8 mouse cellular contexts compared by ENCODE assay signal in genomic region chr11:21996661-21997560, GRCm38 (mm10). TPM values are rescaled to one million over a fixed set of nuclear protein-coding genes. Genes with fewer than 3 reads are reported as not detected.
DNase-seq lines count a peak whose midpoint lies in the region; ATAC-seq lines count a peak whose summit lies in the region.

No protein-coding gene starts in this region.

- H3K4me3 ChIP-seq in embryonic facial prominence, embryonic 15.5 days (replicated peaks) = peak overlapping the region; percentile 53
- H3K4me3 ChIP-seq in hindbrain, embryonic 11.5 days (ENCODE audit: low read depth, low read length) = peak overlapping the region; percentile 27
- H3K4me3 ChIP-seq in limb, embryonic 10.5 days = peak overlapping the region; percentile 40
- H3K4me3 ChIP-seq in neural tube, embryonic 12.5 days = peak overlapping the region; percentile 7; the same call in 1 of the 2 replicates

- H3K27ac ChIP-seq in embryonic facial prominence, embryonic 15.5 days (replicated peaks) = no peak overlapping the region
- H3K27ac ChIP-seq in hindbrain, embryonic 11.5 days (ENCODE audit: low read depth, low read length) = no peak overlapping the region
- H3K27ac ChIP-seq in limb, embryonic 10.5 days = no peak overlapping the region
- H3K27ac ChIP-seq in neural tube, embryonic 12.5 days = no peak overlapping the region

- peak; percentile 46 for DNase-seq in adrenal gland, postnatal 10 days
- DNase-seq in adrenal gland, postnatal 4 days (ENCODE audit: low spot score in 2 of 2) = no peak
- peak; percentile 16 to 37 for DNase-seq in B cell, adult 2 months
- DNase-seq in hindbrain, embryonic 11.5 days (ENCODE audit: low spot score) = no peak
- DNase-seq in limb, embryonic 10.5 days (ENCODE audit: low spot score) = peak; percentile 76
- DNase-seq in natural killer cell, adult 2 months (ENCODE audit: low spot score in 2 of 2) = no peak

- H3K36me3 ChIP-seq in embryonic facial prominence, embryonic 15.5 days = no peaks in the 10 kb centered on the region
- no peaks in the 10 kb centered on the region for H3K36me3 ChIP-seq in hindbrain, embryonic 11.5 days (ENCODE audit: control insufficient read depth, insufficient read depth, low read length)
- no peaks in the 10 kb centered on the region for H3K36me3 ChIP-seq in limb, embryonic 10.5 days
- H3K36me3 ChIP-seq in neural tube, embryonic 12.5 days = no peaks in the 10 kb centered on the region

- WGBS in embryonic facial prominence, embryonic 15.5 days = 2% methylated on average over 63 of the region's 63 CpGs
- under 1% methylated on average over 63 of the region's 63 CpGs for WGBS in hindbrain, embryonic 11.5 days
- under 1% methylated on average over 63 of the region's 63 CpGs for WGBS in limb, embryonic 10.5 days
- under 1% methylated on average over 63 of the region's 63 CpGs for WGBS in neural tube, embryonic 12.5 days

- H3K9ac ChIP-seq in embryonic facial prominence, embryonic 15.5 days = no peak overlapping the region
- 0 out of 2 replicates have a peak overlapping the region, but pooled peaks have one; percentile 7 for H3K9ac ChIP-seq in hindbrain, embryonic 11.5 days (ENCODE audit: low read depth, low read length)
- H3K9ac ChIP-seq in neural tube, embryonic 12.5 days = no peak overlapping the region

- no peaks in the 10 kb centered on the region for H3K9me3 ChIP-seq in embryonic facial prominence, embryonic 15.5 days (replicated peaks)
- H3K9me3 ChIP-seq in hindbrain, embryonic 11.5 days (ENCODE audit: control insufficient read depth, low read length) = no peaks in the 10 kb centered on the region
- H3K9me3 ChIP-seq in limb, embryonic 10.5 days (replicated peaks) = no peaks in the 10 kb centered on the region
- no peaks in the 10 kb centered on the region for H3K9me3 ChIP-seq in neural tube, embryonic 12.5 days

- H3K4me1 ChIP-seq in embryonic facial prominence, embryonic 15.5 days = peaks cover 39% of the 10 kb centered on the region
- peaks cover 13% of the 10 kb centered on the region for H3K4me1 ChIP-seq in hindbrain, embryonic 11.5 days (replicated peaks; ENCODE audit: control insufficient read depth, insufficient read depth, low read length)
- peaks cover 50% of the 10 kb centered on the region for H3K4me1 ChIP-seq in limb, embryonic 10.5 days
- H3K4me1 ChIP-seq in neural tube, embryonic 12.5 days = peaks cover 29% of the 10 kb centered on the region

- ATAC-seq in embryonic facial prominence, embryonic 15.5 days (ENCODE audit: insufficient number of reproducible peaks, low FRiP score, low TSS enrichment, low read depth) = no peak
- no peak for ATAC-seq in hindbrain, embryonic 11.5 days (ENCODE audit: low FRiP score)
- no peak for ATAC-seq in neural tube, embryonic 12.5 days (ENCODE audit: low FRiP score, low read depth)

- H3K4me2 ChIP-seq in embryonic facial prominence, embryonic 15.5 days (replicated peaks) = peak overlapping the region; percentile 92
- H3K4me2 ChIP-seq in hindbrain, embryonic 11.5 days (replicated peaks; ENCODE audit: low read depth, low read length) = peak overlapping the region; percentile 39
- peak overlapping the region; percentile 44 for H3K4me2 ChIP-seq in neural tube, embryonic 12.5 days (replicated peaks)

- peaks cover 88% of the 10 kb centered on the region for H3K27me3 ChIP-seq in embryonic facial prominence, embryonic 15.5 days
- peaks cover 93% of the 10 kb centered on the region for H3K27me3 ChIP-seq in hindbrain, embryonic 11.5 days (ENCODE audit: control insufficient read depth, insufficient read depth, low read length)
- peaks cover 100% of the 10 kb centered on the region for H3K27me3 ChIP-seq in limb, embryonic 10.5 days (ENCODE audit: low read depth, poor library complexity, severe bottlenecking)
- peaks cover 89% of the 10 kb centered on the region for H3K27me3 ChIP-seq in neural tube, embryonic 12.5 days (replicated peaks)

RNA-seq across cellular contexts. Expression of gene Otx1, which starts 5.8 kb away (rescaled TPM):
- under 1 TPM in 1 of 2 experiments, not detected in 1; 0.09 TPM for total RNA-seq in adrenal gland, postnatal 10 days (2021)
- not detected for total RNA-seq in adrenal gland, postnatal 4 days (2021)
- 9.3 and 12.7 TPM in 2 replicates for polyA plus RNA-seq in embryonic facial prominence, embryonic 15.5 days (2015; fragmentation: Nextera tagmentation; extraction: Ambion mirVana)
- polyA plus RNA-seq in hindbrain, embryonic 11.5 days (2014; fragmentation: Nextera tagmentation; extraction: Ambion mirVana) = 2.0 and 3.0 TPM in 2 replicates
- polyA plus RNA-seq in limb, embryonic 10.5 days (2016; fragmentation: Nextera tagmentation; extraction: Ambion mirVana) = 0.14 and 0.15 TPM in 2 replicates
- not detected in 2 replicates for polyA plus RNA-seq in neural tube, embryonic 12.5 days (2016; fragmentation: Nextera tagmentation; extraction: Ambion mirVana)

Comparison
In these comparisons a context has a peak if more than half of its experiments do, and no peak if none do; other contexts are left out.
1. DNase-seq: peak in adrenal gland, postnatal 10 days (single experiment), B cell, adult 2 months (2 of 2) and limb, embryonic 10.5 days (single experiment); none in adrenal gland, postnatal 4 days (0 of 2), hindbrain, embryonic 11.5 days (single experiment) and natural killer cell, adult 2 months (0 of 2).
2. H3K4me2 ChIP-seq: peak in every context shown above with its lines; median percentile 92 in embryonic facial prominence, embryonic 15.5 days; 44 in neural tube, embryonic 12.5 days; 39 in hindbrain, embryonic 11.5 days.
3. Peak in every context shown above with its lines, with median percentiles within 50 percentile points of each other: H3K4me3 ChIP-seq.